Mouse (Mus musculus): ENCODE measurements around the gene Anxa8. TPM values are rescaled to one million over a fixed set of nuclear protein-coding genes. Genes with fewer than 3 reads are reported as not detected.

Anxa8 gene
- polyA plus RNA-seq, 1 experiment from 2014 or later = 0.64 TPM

DNA sequence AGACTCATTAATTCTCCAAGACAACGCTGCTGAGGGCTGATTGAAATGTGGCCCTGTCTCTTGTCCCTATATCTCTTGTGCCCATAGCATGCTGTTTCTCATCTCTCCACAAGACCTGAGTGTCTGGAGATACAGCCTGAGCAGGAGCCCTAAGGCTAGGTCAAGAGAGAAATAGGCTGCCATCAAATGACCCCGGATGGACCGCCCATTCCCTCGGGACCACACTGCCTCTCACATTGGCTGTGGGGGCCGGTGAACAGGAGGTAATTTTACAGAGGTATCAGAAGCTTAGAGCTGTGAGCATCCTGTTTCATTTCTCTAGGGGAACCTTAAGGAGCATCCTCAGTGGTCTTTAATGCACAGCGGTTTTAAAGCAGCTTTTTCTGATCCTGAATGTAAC is 45.4 kb downstream of the Anxa8 start:
- Histone ChIP-seq H3K27me3 (ENCODE audit: control insufficient read depth, insufficient read depth, low read length) (no peaks in the 10 kb centered on the region), H3K4me3 (ENCODE audit: low read depth, low read length) (no peak overlapping the region), H3K9me3 (ENCODE audit: control insufficient read depth, low read length) (no peaks in the 10 kb centered on the region), H3K9ac (ENCODE audit: low read length) (no peak overlapping the region), H3K4me2 (ENCODE audit: low read depth) (no peak overlapping the region), H3K27ac (ENCODE audit: low read depth, low read length) (no peak overlapping the region), H3K36me3 (ENCODE audit: control insufficient read depth, insufficient read depth, low read length) (no peaks in the 10 kb centered on the region), H3K4me1 (ENCODE audit: control insufficient read depth, insufficient read depth, low read length) (no peaks in the 10 kb centered on the region)
- WGBS = 70% methylated on average over 6 of the region's 6 CpGs
- ATAC-seq (ENCODE audit: insufficient read depth, low FRiP score, low TSS enrichment) (no peak), DNase-seq (ENCODE audit: low spot score) (no peak)

- Histone ChIP-seq H3K27ac (ENCODE audit: low read depth, low read length) (no peak overlapping the region), H3K9ac (ENCODE audit: low read length) (no peak overlapping the region), H3K27me3 (ENCODE audit: control insufficient read depth, insufficient read depth, low read length) (no peaks in the 10 kb centered on the region), H3K9me3 (ENCODE audit: control insufficient read depth, low read length) (no peaks in the 10 kb centered on the region), H3K36me3 (ENCODE audit: control insufficient read depth, insufficient read depth, low read length) (no peaks in the 10 kb centered on the region), H3K4me1 (ENCODE audit: control insufficient read depth, insufficient read depth, low read length) (no peaks in the 10 kb centered on the region), H3K4me2 (ENCODE audit: low read depth) (no peak overlapping the region), H3K4me3 (ENCODE audit: low read depth, low read length) (no peak overlapping the region)
- DNase-seq (ENCODE audit: low spot score) (no peak), ATAC-seq (ENCODE audit: insufficient read depth, low FRiP score, low TSS enrichment) (no peak)
Measured at GRCm38 (mm10) chr14:34135391-34135790, 49.6 kb downstream of the Anxa8 start.

DNA sequence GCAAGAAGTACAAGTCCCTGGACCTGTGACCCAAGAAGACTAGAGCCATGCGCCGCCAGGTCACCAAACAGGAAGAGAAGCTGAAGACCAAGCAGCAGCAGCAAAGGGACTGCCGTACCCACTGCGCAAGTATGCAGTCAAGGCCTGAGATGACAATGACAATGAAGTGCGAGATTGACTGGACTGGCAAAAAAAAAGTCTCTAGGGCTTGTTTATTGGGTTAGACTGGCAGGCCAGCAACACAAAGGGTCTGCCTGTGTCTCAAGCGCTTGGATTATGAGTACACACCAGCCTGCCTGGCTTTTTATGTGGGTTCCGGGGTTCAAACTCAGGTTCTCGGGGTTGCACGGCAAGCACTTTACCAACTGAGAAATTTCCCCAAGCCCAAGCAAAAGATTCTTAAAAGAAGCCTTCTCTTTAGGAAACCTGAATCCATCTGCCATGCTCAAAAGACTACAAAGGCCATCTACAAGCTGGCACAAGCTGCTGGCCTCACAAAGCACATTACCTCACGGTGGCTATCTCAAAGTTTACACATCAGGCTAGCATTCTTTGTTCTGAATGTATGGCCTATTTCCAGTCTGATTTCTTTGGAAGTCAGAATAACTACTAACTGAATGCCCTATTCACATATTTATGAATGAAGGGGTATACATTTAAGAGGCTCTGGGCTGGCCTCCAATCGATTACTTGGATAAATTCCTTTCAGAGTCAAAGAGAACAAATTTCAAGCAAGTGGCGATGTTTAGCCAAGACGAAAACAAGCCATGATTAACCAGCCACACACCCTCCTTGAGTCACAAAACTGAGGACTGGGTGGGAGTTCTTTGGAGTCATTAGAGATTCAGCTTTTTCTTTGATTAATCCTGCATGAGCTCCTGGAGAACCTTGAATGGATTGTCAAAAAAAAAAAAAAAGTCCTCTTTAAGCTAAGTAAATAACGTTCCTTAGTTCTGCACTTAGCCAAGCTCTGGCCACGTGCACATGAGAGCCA is 54.2 kb downstream of the Anxa8 start:
- H3K9ac ChIP-seq (ENCODE audit: low read length) = no peak overlapping the region

DNA sequence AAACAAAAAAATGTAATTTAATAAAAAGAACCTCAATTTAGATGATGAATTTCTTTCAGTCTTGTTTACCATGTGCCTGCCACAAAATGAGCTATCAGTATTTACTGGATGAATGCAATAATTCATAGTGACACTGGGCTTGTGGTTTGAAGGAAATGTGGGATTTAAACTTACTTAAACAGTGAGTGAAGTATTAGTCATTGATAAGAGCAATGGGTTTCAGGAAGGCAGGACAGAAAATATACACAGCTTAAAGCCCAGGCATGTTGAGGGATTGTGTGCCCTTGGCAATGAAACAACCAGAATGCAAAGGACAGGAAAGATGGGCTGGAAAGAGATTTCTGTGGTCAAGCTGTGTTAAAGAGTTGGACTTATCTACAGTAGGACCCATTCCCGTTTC is 56.5 kb downstream of the Anxa8 start:
- Histone ChIP-seq H3K36me3 (ENCODE audit: control insufficient read depth, insufficient read depth, low read length) (no peaks in the 10 kb centered on the region), H3K4me3 (ENCODE audit: low read depth, low read length) (no peak overlapping the region), H3K9ac (ENCODE audit: low read length) (no peak overlapping the region), H3K4me2 (ENCODE audit: low read depth) (no peak overlapping the region), H3K9me3 (ENCODE audit: control insufficient read depth, low read length) (no peaks in the 10 kb centered on the region), H3K4me1 (ENCODE audit: control insufficient read depth, insufficient read depth, low read length) (no peaks in the 10 kb centered on the region), H3K27ac (ENCODE audit: low read depth, low read length) (no peak overlapping the region), H3K27me3 (ENCODE audit: control insufficient read depth, insufficient read depth, low read length) (no peaks in the 10 kb centered on the region)
- ATAC-seq (ENCODE audit: insufficient read depth, low FRiP score, low TSS enrichment) (no peak), DNase-seq (ENCODE audit: low spot score) (no peak)
- WGBS = 84% methylated on average over 1 of the region's 1 CpGs

More for the DNA sequence above, 54.2 kb downstream of the Anxa8 start:
- DNase-seq (ENCODE audit: low spot score) (no peak), ATAC-seq (ENCODE audit: insufficient read depth, low FRiP score, low TSS enrichment) (no peak)
- H3K4me3 ChIP-seq (ENCODE audit: low read depth, low read length) = no peak overlapping the region
- H3K27me3 ChIP-seq (ENCODE audit: control insufficient read depth, insufficient read depth, low read length) = no peaks in the 10 kb centered on the region
- H3K27ac ChIP-seq (ENCODE audit: low read depth, low read length) = no peak overlapping the region
- no peaks in the 10 kb centered on the region for H3K9me3 ChIP-seq (ENCODE audit: control insufficient read depth, low read length)
- WGBS = 89% methylated on average over 15 of the region's 15 CpGs
- no peaks in the 10 kb centered on the region for H3K4me1 ChIP-seq (ENCODE audit: control insufficient read depth, insufficient read depth, low read length)
- no peak overlapping the region for H3K4me2 ChIP-seq (ENCODE audit: low read depth)
- no peaks in the 10 kb centered on the region for H3K36me3 ChIP-seq (ENCODE audit: control insufficient read depth, insufficient read depth, low read length)

DNA sequence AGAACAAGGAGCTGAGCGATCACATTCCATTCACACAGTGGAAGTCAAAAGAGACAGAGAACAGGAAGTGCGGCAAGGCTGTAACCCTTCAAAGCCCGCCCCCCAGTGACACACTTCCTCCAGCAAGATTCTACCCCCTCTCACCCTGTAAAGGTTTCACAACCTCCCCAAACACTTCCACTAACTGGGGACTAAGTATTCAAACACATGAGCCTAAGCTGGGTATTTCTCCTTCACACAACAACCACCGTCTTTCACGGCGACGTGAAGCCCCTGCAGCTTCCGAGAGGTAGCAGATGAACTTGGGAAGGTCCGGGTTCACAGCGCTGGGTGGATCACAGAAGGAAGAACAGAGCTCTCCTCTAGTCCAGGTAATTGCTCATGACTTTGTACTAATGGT is 57.1 kb downstream of the Anxa8 start:
- WGBS = 89% methylated on average over 10 of the region's 10 CpGs
- Histone ChIP-seq H3K4me1 (ENCODE audit: control insufficient read depth, insufficient read depth, low read length) (no peaks in the 10 kb centered on the region), H3K36me3 (ENCODE audit: control insufficient read depth, insufficient read depth, low read length) (no peaks in the 10 kb centered on the region), H3K9me3 (ENCODE audit: control insufficient read depth, low read length) (no peaks in the 10 kb centered on the region), H3K27me3 (ENCODE audit: control insufficient read depth, insufficient read depth, low read length) (no peaks in the 10 kb centered on the region), H3K4me2 (ENCODE audit: low read depth) (no peak overlapping the region), H3K27ac (ENCODE audit: low read depth, low read length) (no peak overlapping the region), H3K4me3 (ENCODE audit: low read depth, low read length) (no peak overlapping the region), H3K9ac (ENCODE audit: low read length) (no peak overlapping the region)
- no peak for DNase-seq (ENCODE audit: low spot score)
- no peak for ATAC-seq (ENCODE audit: insufficient read depth, low FRiP score, low TSS enrichment)

Other genes with a start within 250 kb of the Anxa8 start
- gene Gdf10, start 162.4 kb upstream of the Anxa8 start, polyA plus RNA-seq (2014; fragmentation: Nextera tagmentation; extraction: Ambion mirVana) = 20.3 and 20.9 TPM in 2 replicates
- gene Gdf2, start 144.9 kb upstream of the Anxa8 start, polyA plus RNA-seq (2014; fragmentation: Nextera tagmentation; extraction: Ambion mirVana) = 0.08 TPM in 1 of 2 replicates, not detected in the other
- gene Rbp3, start 132.0 kb upstream of the Anxa8 start, polyA plus RNA-seq (2014; fragmentation: Nextera tagmentation; extraction: Ambion mirVana) = not detected in 2 replicates
- gene Zfp488, start 107.2 kb upstream of the Anxa8 start, polyA plus RNA-seq (2014; fragmentation: Nextera tagmentation; extraction: Ambion mirVana) = 0.47 and 0.84 TPM in 2 replicates
- gene Gm30083, start 70.8 kb upstream of the Anxa8 start, polyA plus RNA-seq (2014; fragmentation: Nextera tagmentation; extraction: Ambion mirVana) = not detected in 2 replicates
- not detected in 2 replicates for gene Gm5460, start 69.2 kb upstream of the Anxa8 start, polyA plus RNA-seq (2014; fragmentation: Nextera tagmentation; extraction: Ambion mirVana)
- gene Antxrl, start 33.3 kb upstream of the Anxa8 start, polyA plus RNA-seq (2014; fragmentation: Nextera tagmentation; extraction: Ambion mirVana) = not detected in 2 replicates
- gene A630023A22Rik, start 16.8 kb downstream of the Anxa8 start, polyA plus RNA-seq (2014; fragmentation: Nextera tagmentation; extraction: Ambion mirVana) = not detected in 2 replicates
- gene Npy4r, start 66.5 kb downstream of the Anxa8 start, polyA plus RNA-seq (2014; fragmentation: Nextera tagmentation; extraction: Ambion mirVana) = not detected in 2 replicates
- gene Gprin2, start 115.7 kb downstream of the Anxa8 start, polyA plus RNA-seq (2014; fragmentation: Nextera tagmentation; extraction: Ambion mirVana) = 0.54 and 1.1 TPM in 2 replicates
- 0.12 and 0.16 TPM in 2 replicates for gene Syt15, start 133.6 kb downstream of the Anxa8 start, polyA plus RNA-seq (2014; fragmentation: Nextera tagmentation; extraction: Ambion mirVana)
- 7.7 and 8.8 TPM in 2 replicates for gene Shld2, start 224.5 kb downstream of the Anxa8 start, polyA plus RNA-seq (2014; fragmentation: Nextera tagmentation; extraction: Ambion mirVana)
- 96.0 and 97.3 TPM in 2 replicates for gene Glud1, start 224.7 kb downstream of the Anxa8 start, polyA plus RNA-seq (2014; fragmentation: Nextera tagmentation; extraction: Ambion mirVana)

All from neural tube, embryonic 11.5 days (tissue).